Mouse (Mus musculus) embryonic facial prominence, embryonic 13.5 days (tissue): Measurements from ENCODE around the gene Bmp7. TPM values are rescaled to one million over a fixed set of nuclear protein-coding genes. Genes with fewer than 3 reads are reported as not detected.

ENCODE experiments used
- ATAC-seq: fragments of 200-750 bp; cut with Nextera tagmentation; 2 replicates; pipeline ENCODE4 v1.8.0; 2017; ENCODE audit warnings: low read depth; ENCODE audit not compliant: insufficient number of reproducible peaks, insufficient read depth, low FRiP score, low TSS enrichment
- H3K27ac ChIP-seq: fragments of 300-500 bp; sonication (generic); 2 replicates; pipeline ENCODE4 v1.5.1; 2015; ENCODE audit warnings: moderate library complexity, mild to moderate bottlenecking, inconsistent platforms
- H3K27me3 ChIP-seq: fragments of 300-500 bp; sonication (generic); 2 replicates; pipeline ENCODE4 v1.6.1; 2015; ENCODE audit warnings: mild to moderate bottlenecking, inconsistent platforms
- H3K36me3 ChIP-seq: fragments of 300-500 bp; sonication (generic); 2 replicates; pipeline ENCODE4 v1.6.1; 2015; ENCODE audit warnings: mild to moderate bottlenecking, inconsistent platforms
- H3K4me1 ChIP-seq: fragments of 300-500 bp; sonication (generic); 2 replicates; pipeline ENCODE4 v1.6.1; 2015; ENCODE audit warnings: inconsistent platforms
- H3K4me2 ChIP-seq: fragments of 300-500 bp; sonication (generic); 2 replicates; pipeline ENCODE4 v1.6.1; 2015; ENCODE audit warnings: moderate library complexity, mild to moderate bottlenecking, inconsistent platforms
- H3K4me3 ChIP-seq: fragments of 300-500 bp; sonication (generic); 2 replicates; pipeline ENCODE4 v1.5.1; 2015; ENCODE audit warnings: mild to moderate bottlenecking, inconsistent platforms
- H3K9ac ChIP-seq: fragments of 300-500 bp; sonication (generic); 2 replicates; pipeline ENCODE4 v1.6.1; 2015; ENCODE audit warnings: mild to moderate bottlenecking, inconsistent platforms
- H3K9me3 ChIP-seq: fragments of 300-500 bp; sonication (generic); 2 replicates; pipeline ENCODE4 v1.6.1; 2016; ENCODE audit warnings: inconsistent platforms
- WGBS: fragments of 180-500 bp; shearing (Covaris S2); methylation state at CpG from one replicate; pipeline ENCODE4 v1.1.7; 2015; ENCODE audit warnings: mixed read lengths; 5-methylcytosine and 5-hydroxymethylcytosine counted together
- polyA plus RNA-seq: library from polyadenylated mRNA; unstranded; fragments of >200 nt; fragmentation: Nextera tagmentation; extraction: Ambion mirVana; gene quantifications from 2 replicates; pipeline ENCODE4 v1.2.1, GENCODE M21; 2015

Gene Bmp7
- polyA plus RNA-seq, 1 experiment from 2014 or later: 43.6 TPM

DNA sequence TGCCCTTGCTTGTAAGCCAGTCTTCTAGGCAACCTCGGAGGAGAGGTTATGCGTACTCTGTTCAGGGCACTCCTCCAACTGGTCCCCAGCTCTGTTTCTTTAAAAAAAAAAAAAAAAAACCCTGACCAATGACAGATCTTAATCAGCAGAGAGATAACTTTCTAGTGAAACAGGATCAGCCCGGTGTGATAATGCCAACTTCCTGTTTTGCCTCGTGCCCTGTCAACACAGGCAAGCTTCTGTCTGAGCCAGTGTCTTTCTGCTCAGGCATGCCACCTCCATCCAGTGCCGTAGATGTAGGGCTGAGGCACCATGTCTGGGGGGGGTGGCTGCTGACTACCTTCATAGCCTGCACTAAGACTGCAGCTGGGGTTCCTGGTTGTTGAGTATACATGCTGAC, 12.5 kb downstream of the Bmp7 start:
- Histone ChIP-seq H3K36me3 (0 out of 2 replicates have a peak, but pooled peaks cover 7% of the 10 kb centered on the region), H3K4me2 (no peak overlapping the region), H3K9me3 (0 out of 2 replicates have a peak, but pooled peaks cover 3% of the 10 kb centered on the region), H3K9ac (no peak overlapping the region), H3K4me3 (no peak overlapping the region), H3K27me3 (0 out of 2 replicates have a peak, but pooled peaks cover 3% of the 10 kb centered on the region), H3K27ac (no peak overlapping the region), H3K4me1 (peaks cover 81% of the 10 kb centered on the region)
- 50% methylated on average over 5 of the region's 5 CpGs for WGBS
- ATAC-seq: no peak

DNA sequence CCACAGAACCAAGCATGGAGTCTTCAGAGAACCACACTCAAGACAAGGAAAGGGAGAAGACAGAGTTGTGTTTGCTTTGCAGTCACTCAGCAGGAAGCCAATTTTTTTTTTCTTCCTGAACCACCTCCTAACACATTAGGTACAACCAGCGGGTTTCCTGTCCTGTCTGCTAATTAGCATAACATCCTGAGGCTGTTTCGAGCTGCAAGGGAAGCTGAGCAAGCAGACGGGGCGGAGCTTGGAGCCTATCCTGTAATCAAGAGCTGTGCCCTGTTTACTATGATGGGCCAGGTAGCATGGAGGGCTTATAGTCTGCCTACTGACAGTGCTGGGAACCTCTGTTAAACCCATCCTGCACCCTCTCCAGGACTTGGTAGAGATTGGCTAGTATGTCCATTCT, 13.8 kb downstream of the Bmp7 start:
- WGBS: 75% methylated on average over 4 of the region's 4 CpGs
- H3K9me3 ChIP-seq: 0 out of 2 replicates have a peak, but pooled peaks cover 3% of the 10 kb centered on the region
- no peak overlapping the region for H3K27ac ChIP-seq
- ATAC-seq: no peak
- H3K4me3 ChIP-seq: no peak overlapping the region
- no peak overlapping the region for H3K4me2 ChIP-seq
- H3K9ac ChIP-seq: no peak overlapping the region
- peaks cover 81% of the 10 kb centered on the region for H3K4me1 ChIP-seq
- H3K36me3 ChIP-seq: 0 out of 2 replicates have a peak, but pooled peaks cover 7% of the 10 kb centered on the region
- 0 out of 2 replicates have a peak, but pooled peaks cover 3% of the 10 kb centered on the region for H3K27me3 ChIP-seq

DNA sequence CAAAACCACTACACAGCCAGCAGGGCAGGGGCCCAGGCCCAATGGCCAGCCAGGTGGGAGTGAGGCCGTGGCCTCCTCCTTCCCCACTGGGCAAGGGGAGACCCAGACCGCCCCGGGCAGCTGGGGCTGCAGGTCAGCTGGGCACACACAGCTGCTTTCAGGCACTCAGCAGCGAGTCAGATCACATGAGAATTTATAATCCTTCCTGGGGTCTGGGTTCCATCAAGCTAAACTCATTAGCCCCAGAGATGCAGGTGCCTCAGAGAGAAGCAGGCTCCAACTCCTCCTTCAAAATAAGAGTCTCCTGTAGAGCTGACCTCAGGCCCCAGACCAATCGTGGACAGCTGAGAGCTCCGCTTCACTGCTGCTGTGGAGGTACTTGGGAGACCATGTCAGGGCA, 15.2 kb downstream of the Bmp7 start:
- no peak for ATAC-seq
- 0 out of 2 replicates have a peak, but pooled peaks cover 3% of the 10 kb centered on the region for H3K9me3 ChIP-seq
- no peak overlapping the region for H3K4me2 ChIP-seq
- 25% methylated on average over 6 of the region's 6 CpGs for whole genome bisulfite sequencing
- 0 out of 2 replicates have a peak, but pooled peaks cover 7% of the 10 kb centered on the region for H3K36me3 ChIP-seq
- peaks cover 67% of the 10 kb centered on the region for H3K4me1 ChIP-seq
- H3K9ac ChIP-seq: no peak overlapping the region
- H3K4me3 ChIP-seq: no peak overlapping the region
- no peak overlapping the region for H3K27ac ChIP-seq
- H3K27me3 ChIP-seq: 0 out of 2 replicates have a peak, but pooled peaks cover 3% of the 10 kb centered on the region

DNA sequence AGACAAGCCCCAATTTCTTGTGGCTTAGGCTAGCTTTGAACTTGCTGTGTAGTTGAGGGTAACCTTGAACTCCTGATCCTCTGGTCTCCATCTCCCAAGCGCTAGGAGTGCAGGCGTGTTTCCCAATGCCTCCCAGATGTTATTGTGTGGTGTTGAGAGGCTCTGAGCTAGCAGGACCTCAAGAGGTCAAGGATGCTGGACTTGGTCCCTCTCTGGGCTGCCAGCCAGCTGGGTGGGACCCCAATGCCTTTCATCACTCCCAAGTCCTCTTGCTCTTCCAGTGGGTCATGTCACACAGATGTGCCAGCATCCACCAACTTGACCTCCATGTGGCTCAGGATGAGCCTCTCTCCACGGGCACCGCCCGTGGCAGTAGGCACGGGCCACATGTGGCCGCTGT, 16.9 kb downstream of the Bmp7 start:
- 0 out of 2 replicates have a peak, but pooled peaks cover 7% of the 10 kb centered on the region for H3K36me3 ChIP-seq
- H3K9ac ChIP-seq: no peak overlapping the region
- no peak overlapping the region for H3K27ac ChIP-seq
- no peak for ATAC-seq
- no peaks in the 10 kb centered on the region for H3K27me3 ChIP-seq
- H3K4me3 ChIP-seq: no peak overlapping the region
- peaks cover 50% of the 10 kb centered on the region for H3K4me1 ChIP-seq
- H3K4me2 ChIP-seq: no peak overlapping the region
- WGBS: 84% methylated on average over 7 of the region's 7 CpGs
- 0 out of 2 replicates have a peak, but pooled peaks cover 3% of the 10 kb centered on the region for H3K9me3 ChIP-seq

DNA sequence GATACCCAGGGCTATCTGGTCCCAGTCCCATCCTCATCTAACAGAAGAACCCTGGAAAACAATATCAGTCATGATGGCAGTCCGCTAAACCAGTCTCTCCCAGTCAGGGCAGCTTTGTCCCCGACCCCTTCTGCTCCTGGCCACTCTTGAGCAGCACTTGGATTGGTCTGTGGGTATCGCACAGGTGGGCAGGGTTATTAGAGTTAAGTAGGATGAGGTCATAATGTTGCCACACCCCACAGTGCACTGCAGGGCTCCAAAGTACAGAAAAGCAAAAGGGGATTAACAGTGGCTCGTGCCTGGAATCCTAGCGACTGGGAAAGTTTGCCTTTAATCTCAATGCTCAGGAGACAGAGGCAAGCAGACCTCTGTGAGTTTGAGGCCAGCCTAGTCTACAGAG, 17.5 kb downstream of the Bmp7 start:
- peak overlapping the region; percentile 51; the same call in 1 of the 2 replicates for H3K27ac ChIP-seq
- ATAC-seq: no peak
- no peak overlapping the region for H3K4me2 ChIP-seq
- no peak overlapping the region for H3K4me3 ChIP-seq
- 0 out of 2 replicates have a peak, but pooled peaks cover 7% of the 10 kb centered on the region for H3K36me3 ChIP-seq
- no peak overlapping the region for H3K9ac ChIP-seq
- 49% methylated on average over 5 of the region's 5 CpGs for WGBS
- 0 out of 2 replicates have a peak, but pooled peaks cover 3% of the 10 kb centered on the region for H3K9me3 ChIP-seq
- H3K4me1 ChIP-seq: peaks cover 44% of the 10 kb centered on the region
- H3K27me3 ChIP-seq: no peaks in the 10 kb centered on the region

DNA sequence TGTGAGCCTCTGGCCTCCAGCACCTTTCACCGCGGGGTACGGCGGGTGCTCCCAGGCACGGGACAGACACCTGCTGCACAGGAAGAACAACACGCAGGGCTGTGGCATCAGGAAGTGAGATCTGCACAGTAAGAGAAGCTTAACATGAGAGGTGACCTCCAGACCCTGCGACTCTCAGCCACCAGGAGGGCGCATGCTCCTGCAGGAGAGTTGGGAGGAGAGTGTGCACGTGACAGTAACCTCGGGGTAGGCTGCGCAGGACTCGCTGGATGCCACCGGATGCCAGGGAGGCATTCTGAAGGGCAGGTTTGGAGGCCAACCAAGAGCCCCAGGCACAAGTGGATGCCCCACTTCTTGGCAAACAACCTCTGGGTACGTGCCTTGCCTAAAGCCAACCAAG, 26.1 kb downstream of the Bmp7 start:
- Histone ChIP-seq H3K27ac (no peak overlapping the region), H3K4me2 (no peak overlapping the region), H3K4me3 (no peak overlapping the region), H3K36me3 (peaks cover 25% of the 10 kb centered on the region), H3K27me3 (no peaks in the 10 kb centered on the region; the same call in 1 of the 2 replicates), H3K9ac (no peak overlapping the region), H3K9me3 (no peaks in the 10 kb centered on the region), H3K4me1 (peaks cover 41% of the 10 kb centered on the region)
- WGBS: 78% methylated on average over 14 of the region's 14 CpGs
- no peak for ATAC-seq

DNA sequence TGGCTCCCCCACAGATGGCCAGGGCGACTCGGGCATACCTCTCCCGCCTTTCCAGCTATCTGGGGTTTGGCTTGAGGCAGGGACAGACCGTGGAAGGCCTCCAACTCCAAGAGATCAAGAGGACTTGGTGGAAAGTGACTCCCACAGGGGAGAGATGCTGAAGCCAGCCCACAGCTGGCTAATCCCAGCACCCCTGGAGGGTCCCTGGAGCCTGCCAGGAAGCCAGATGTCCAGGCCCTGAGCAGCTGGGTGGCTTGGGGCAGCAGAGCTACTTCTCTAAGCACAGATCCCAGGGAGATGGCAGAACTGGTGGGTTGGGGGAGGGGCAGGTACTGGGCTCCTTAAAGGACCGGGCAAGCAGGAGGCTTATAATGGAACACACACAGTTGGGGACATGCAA, 28.4 kb downstream of the Bmp7 start:
- Histone ChIP-seq H3K9me3 (no peaks in the 10 kb centered on the region), H3K4me2 (no peak overlapping the region), H3K4me3 (no peak overlapping the region), H3K9ac (0 out of 2 replicates have a peak overlapping the region, but pooled peaks have one; percentile 6), H3K27me3 (no peaks in the 10 kb centered on the region; the same call in 1 of the 2 replicates), H3K36me3 (peaks cover 25% of the 10 kb centered on the region), H3K27ac (no peak overlapping the region), H3K4me1 (peaks cover 64% of the 10 kb centered on the region)
- WGBS: 41% methylated on average over 5 of the region's 5 CpGs
- no peak for ATAC-seq

DNA sequence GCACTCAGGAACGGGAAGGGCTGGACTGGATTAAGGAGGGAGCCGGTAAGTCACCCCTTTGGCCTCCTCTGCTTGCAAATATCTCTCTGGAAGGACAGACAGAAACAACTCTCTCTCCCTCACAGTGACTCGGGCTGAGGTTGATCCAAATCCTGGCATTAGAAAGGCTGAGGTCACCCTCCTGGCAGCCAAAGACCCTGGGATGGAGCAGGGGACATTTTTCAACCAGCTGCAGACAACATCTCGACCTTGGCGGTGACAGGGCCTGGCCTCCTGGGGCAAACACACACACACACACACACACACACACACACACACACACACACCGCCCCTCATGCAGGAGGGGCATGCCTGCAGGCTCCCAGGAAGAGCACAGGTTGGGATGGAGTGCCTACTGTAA, 29.0 kb downstream of the Bmp7 start:
- H3K4me1 ChIP-seq: peaks cover 64% of the 10 kb centered on the region
- no peaks in the 10 kb centered on the region; the same call in 1 of the 2 replicates for H3K27me3 ChIP-seq
- no peak for ATAC-seq
- H3K4me3 ChIP-seq: no peak overlapping the region
- 62% methylated on average over 6 of the region's 6 CpGs for WGBS
- H3K9ac ChIP-seq: no peak overlapping the region
- 0 out of 2 replicates have a peak overlapping the region, but pooled peaks have one; percentile 16 for H3K27ac ChIP-seq
- H3K36me3 ChIP-seq: peaks cover 24% of the 10 kb centered on the region
- no peaks in the 10 kb centered on the region for H3K9me3 ChIP-seq
- no peak overlapping the region for H3K4me2 ChIP-seq

DNA sequence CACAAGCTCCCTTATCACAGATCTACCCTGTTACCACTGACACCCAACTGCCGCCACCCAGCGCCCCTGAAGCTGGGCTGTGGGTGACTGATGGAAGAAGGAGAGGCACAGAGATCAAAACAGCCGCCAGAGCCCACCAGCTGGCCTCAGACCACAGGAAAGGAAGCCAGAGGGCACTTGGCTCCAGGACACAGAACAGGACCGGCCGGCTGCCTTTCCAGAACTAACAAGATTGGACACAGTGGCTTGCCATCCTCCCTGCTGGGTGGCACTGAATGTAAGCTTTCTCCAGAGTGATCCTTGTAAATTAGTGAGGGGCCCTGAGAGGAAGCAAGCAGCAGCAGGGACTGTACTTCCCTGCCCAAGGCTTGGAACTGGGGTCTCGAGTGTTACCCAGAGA, 30.7 kb downstream of the Bmp7 start:
- no peak overlapping the region for H3K9ac ChIP-seq
- H3K9me3 ChIP-seq: no peaks in the 10 kb centered on the region
- no peak overlapping the region for H3K4me3 ChIP-seq
- ATAC-seq: no peak
- no peaks in the 10 kb centered on the region; the same call in 1 of the 2 replicates for H3K27me3 ChIP-seq
- H3K4me1 ChIP-seq: peaks cover 62% of the 10 kb centered on the region
- peak overlapping the region; percentile 48; the same call in 1 of the 2 replicates for H3K27ac ChIP-seq
- peak overlapping the region; percentile 18; the same call in 1 of the 2 replicates for H3K4me2 ChIP-seq
- whole genome bisulfite sequencing: 30% methylated on average over 6 of the region's 6 CpGs
- peaks cover 19% of the 10 kb centered on the region for H3K36me3 ChIP-seq

DNA sequence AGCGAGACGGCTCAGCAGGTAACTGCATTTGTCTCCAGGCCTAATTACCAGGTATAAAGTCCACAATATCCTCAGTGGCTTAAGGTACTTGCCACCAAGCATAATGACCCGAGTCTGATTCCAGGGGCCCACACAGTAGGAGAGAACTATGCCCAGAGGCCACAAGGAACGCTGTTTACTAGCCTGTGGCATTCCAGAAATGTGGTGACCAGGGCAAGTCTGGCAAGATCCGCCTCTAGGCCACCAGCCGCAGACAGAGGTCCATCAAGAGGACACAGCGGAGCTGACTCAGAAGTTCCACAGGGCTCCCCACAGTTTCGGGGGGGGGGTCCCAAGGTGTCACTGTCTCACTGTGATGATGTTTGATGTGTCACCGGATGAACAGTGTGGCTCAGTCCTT, 34.0 kb downstream of the Bmp7 start:
- Histone ChIP-seq H3K9me3 (no peaks in the 10 kb centered on the region), H3K4me3 (no peak overlapping the region), H3K4me1 (peaks cover 64% of the 10 kb centered on the region), H3K9ac (no peak overlapping the region), H3K27ac (no peak overlapping the region), H3K4me2 (no peak overlapping the region), H3K27me3 (no peaks in the 10 kb centered on the region; the same call in 1 of the 2 replicates), H3K36me3 (peaks cover 17% of the 10 kb centered on the region; the same call in 1 of the 2 replicates)
- no peak for ATAC-seq
- WGBS: 61% methylated on average over 9 of the region's 9 CpGs

DNA sequence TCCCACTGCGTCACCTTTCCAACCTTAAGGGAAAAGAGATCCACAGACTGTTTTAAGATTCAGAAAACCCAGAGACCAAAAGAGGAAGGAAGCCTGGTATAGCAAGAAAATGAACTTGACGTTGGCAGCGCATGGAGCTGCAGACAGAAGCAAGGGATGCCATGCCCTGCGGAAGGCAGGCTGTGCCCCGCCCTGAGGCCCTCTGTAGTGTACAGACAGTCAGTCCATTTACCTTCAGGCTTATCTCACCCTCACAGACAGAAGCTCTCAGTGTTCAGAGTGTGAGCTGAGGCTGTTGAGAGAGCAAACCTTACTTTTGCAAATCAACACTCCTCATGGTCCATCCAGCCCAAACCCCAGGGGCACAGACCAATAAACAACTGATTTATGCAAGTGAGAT, 35.1 kb downstream of the Bmp7 start:
- 86% methylated on average over 5 of the region's 5 CpGs for WGBS
- Histone ChIP-seq H3K4me1 (peaks cover 59% of the 10 kb centered on the region), H3K27me3 (no peaks in the 10 kb centered on the region), H3K4me2 (no peak overlapping the region), H3K9ac (no peak overlapping the region), H3K4me3 (no peak overlapping the region), H3K9me3 (no peaks in the 10 kb centered on the region), H3K27ac (no peak overlapping the region), H3K36me3 (peaks cover 20% of the 10 kb centered on the region; the same call in 1 of the 2 replicates)
- no peak for ATAC-seq

DNA sequence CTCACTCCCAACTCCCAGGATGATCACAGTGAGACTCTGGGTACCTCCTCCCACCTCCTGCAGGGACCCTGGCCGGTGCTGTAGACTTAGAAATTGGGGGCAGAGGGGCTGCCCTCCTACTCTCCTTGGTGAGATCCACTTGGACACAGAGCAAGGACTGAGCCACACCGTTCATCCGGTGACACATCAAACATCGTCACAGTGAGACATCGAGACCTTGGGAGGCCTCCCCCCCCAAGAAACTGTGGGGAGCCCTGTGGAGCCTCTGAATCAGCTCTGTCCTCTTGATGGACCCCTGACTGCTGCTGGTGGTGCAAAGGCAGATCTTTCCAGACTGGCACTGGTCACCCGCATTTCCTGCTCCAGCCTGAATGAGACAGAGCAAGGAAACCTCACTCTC, 35.5 kb downstream of the Bmp7 start:
- no peaks in the 10 kb centered on the region for H3K9me3 ChIP-seq
- no peak overlapping the region for H3K27ac ChIP-seq
- peak overlapping the region; percentile 44; the same call in 1 of the 2 replicates for H3K9ac ChIP-seq
- H3K4me2 ChIP-seq: no peak overlapping the region
- no peak overlapping the region for H3K4me3 ChIP-seq
- ATAC-seq: no peak
- WGBS: 89% methylated on average over 6 of the region's 6 CpGs
- H3K4me1 ChIP-seq: peaks cover 55% of the 10 kb centered on the region
- no peaks in the 10 kb centered on the region for H3K27me3 ChIP-seq
- peaks cover 24% of the 10 kb centered on the region; the same call in 1 of the 2 replicates for H3K36me3 ChIP-seq
